In the genomic region with DNA sequence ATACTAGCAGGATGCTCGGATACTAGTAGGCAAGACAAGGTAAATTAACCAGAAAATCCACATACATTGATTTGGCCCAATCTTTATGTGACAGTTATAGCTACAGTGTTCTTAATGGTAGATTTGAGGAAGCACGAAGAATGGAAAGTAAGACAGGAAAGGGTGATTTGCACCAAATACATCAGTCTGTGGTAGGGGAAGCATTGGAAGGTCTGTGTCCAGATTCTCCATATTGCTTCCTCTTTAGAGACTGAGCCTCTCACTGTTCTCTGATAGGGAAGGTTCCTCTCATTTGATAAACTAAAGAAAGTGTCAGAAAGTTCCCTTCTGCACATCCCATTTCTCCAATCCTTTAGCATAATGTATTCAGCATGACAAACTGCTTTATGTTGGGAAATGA, we compare ENCODE assay signal across 35 mouse cellular contexts.
"Had no signal": no experiment of that assay in that cellular context is flagged by ENCODE, and none has a peak within 500 bp of the region (broad histone marks: within the 10 kb centered on the region; RNA-seq: fewer than 3 reads in every experiment).

No protein-coding gene starts in this region.

- H3K27ac ChIP-seq: heart, embryonic 13.5 days; heart, embryonic 15.5 days; hindbrain, embryonic 10.5 days; hindbrain, embryonic 12.5 days; hindbrain, embryonic 13.5 days; hindbrain, embryonic 14.5 days; hindbrain, embryonic 15.5 days; hindbrain, postnatal 0 days; intestine, embryonic 15.5 days; kidney, embryonic 15.5 days; kidney, postnatal 0 days; layer of hippocampus, adult 2 months; left cerebral cortex, adult 2 months had no signal

- H3K36me3 ChIP-seq: heart, embryonic 12.5 days; heart, embryonic 13.5 days; heart, embryonic 15.5 days; hindbrain, embryonic 10.5 days; hindbrain, embryonic 12.5 days; hindbrain, embryonic 13.5 days; hindbrain, embryonic 15.5 days; intestine, embryonic 15.5 days; kidney, embryonic 15.5 days had no signal

- H3K4me1 ChIP-seq: heart, embryonic 12.5 days; heart, embryonic 15.5 days; hindbrain, embryonic 10.5 days; hindbrain, embryonic 12.5 days; hindbrain, embryonic 13.5 days; hindbrain, embryonic 15.5 days; intestine, embryonic 15.5 days; kidney, embryonic 15.5 days had no signal

- ATAC-seq: hindbrain, embryonic 16.5 days; hindbrain, postnatal 0 days; inflammation-experienced regulatory T-cells, adult 6 months; intestine, embryonic 15.5 days; intestine, embryonic 16.5 days; intestine, postnatal 0 days had no signal

- DNase-seq: heart, postnatal 10 days; heart, postnatal 14 days; heart, postnatal 36 days; heart, postnatal 4 days; kidney, adult 11 months; kidney, adult 18-20 months; kidney, adult 2 months; kidney, adult 8-10 months; kidney, adult 9 months; kidney, postnatal 10 days; kidney, postnatal 14 days; kidney, postnatal 25 days; kidney, postnatal 36 days; kidney, postnatal 4 days; layer of hippocampus, adult 9-11 months; layer of hippocampus, postnatal 36 days had no signal

- H3K9ac ChIP-seq: heart, embryonic 12.5 days; heart, embryonic 13.5 days; heart, embryonic 15.5 days; hindbrain, embryonic 12.5 days; hindbrain, embryonic 13.5 days; hindbrain, embryonic 14.5 days; hindbrain, embryonic 15.5 days; intestine, embryonic 15.5 days; kidney, embryonic 15.5 days had no signal

- H3K9me3 ChIP-seq: heart, embryonic 12.5 days; heart, embryonic 13.5 days; heart, embryonic 15.5 days; hindbrain, embryonic 10.5 days; hindbrain, embryonic 12.5 days; hindbrain, embryonic 13.5 days; hindbrain, embryonic 15.5 days; intestine, embryonic 15.5 days; kidney, embryonic 15.5 days had no signal

- H3K4me3 ChIP-seq: heart, embryonic 12.5 days; heart, embryonic 13.5 days; heart, embryonic 15.5 days; hindbrain, embryonic 10.5 days; hindbrain, embryonic 12.5 days; hindbrain, embryonic 13.5 days; hindbrain, embryonic 15.5 days; intestine, embryonic 15.5 days; kidney, embryonic 15.5 days; layer of hippocampus, adult 2 months; left cerebral cortex, adult 2 months had no signal

- H3K4me2 ChIP-seq: heart, embryonic 11.5 days; heart, embryonic 12.5 days; heart, embryonic 13.5 days; heart, embryonic 15.5 days; hindbrain, embryonic 12.5 days; hindbrain, embryonic 13.5 days; hindbrain, embryonic 14.5 days; hindbrain, embryonic 15.5 days; intestine, embryonic 15.5 days; kidney, embryonic 15.5 days had no signal

- H3K27me3 ChIP-seq: heart, embryonic 12.5 days; heart, embryonic 13.5 days; heart, embryonic 15.5 days; hindbrain, embryonic 12.5 days; hindbrain, embryonic 13.5 days; hindbrain, embryonic 15.5 days; intestine, embryonic 15.5 days; kidney, embryonic 15.5 days had no signal
